Mouse (Mus musculus): Measurements from ENCODE around the gene Asic2. TPM values are rescaled to one million over a fixed set of nuclear protein-coding genes. Genes with fewer than 3 reads are reported as not detected.

Asic2 gene
- total RNA-seq, 4 experiments from 2014 or later = 60.0 to 62.0 (median 60.9) TPM

DNA sequence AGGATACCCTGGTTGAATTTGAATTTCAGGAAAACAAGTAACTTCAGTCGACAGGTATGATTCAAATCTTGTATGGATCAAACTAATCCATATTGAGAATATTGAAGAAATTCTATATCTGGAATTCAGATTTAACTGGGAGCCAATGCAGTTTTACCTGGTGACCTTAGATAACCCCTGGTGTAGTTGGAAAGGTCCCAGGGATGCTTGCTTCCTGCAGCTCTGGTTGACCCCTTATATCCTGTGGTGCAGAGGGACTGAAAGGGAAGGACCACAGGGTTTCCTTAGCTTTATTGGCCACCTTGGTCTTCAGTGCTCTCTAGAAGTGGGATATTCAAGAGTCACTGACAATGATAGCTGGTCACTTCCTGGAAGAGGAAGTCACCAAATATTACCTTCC, 1100.2 kb downstream of the Asic2 start:
- DNase-seq (ENCODE audit: low spot score in 2 of 2) = no peak

DNA sequence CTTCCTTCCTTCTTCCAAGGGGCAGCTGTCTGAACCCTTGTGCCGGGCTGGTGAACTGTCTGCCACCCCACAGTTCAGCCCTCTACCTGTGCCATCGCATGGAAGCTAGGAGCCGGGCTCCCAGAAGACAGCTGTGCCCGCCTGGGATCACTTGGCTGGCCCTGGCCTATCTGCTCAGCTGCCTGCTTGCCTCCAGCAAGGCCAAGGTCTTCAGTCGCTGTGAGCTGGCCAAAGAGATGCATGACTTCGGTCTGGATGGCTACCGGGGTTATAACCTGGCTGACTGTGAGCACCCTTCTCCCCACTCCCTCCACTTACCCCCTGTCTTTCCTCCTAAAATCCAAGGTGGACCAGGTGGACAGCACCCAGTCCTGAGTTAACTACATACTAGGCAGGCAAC, 1105.3 kb downstream of the Asic2 start:
- no peak for DNase-seq (ENCODE audit: low spot score in 2 of 2)

DNA sequence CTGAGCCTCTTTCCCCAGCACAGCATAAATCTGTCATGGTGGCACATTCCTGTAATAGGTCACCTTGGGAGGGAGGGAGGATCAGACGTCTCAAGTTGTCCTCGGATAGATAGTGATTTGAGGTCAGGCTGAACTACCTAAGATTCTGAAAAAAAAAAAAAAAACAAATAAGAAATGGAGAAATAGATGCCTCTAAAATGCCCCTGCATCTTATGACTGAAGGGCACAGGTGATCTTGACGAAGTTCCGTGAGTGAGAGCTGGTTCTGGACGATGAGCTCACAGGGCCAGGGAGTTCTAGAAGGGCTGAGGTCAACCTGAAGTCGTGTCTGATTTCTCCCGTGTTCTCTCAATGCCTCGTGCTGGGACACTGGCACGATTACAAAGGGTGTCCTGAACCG, 1110.2 kb downstream of the Asic2 start, which contains the start of gene Spaca3:
Spaca3 (plus strand) TSS at position 301 of the 400 bp plus-strand sequence.
- no peak for DNase-seq (ENCODE audit: low spot score in 2 of 2)

DNA sequence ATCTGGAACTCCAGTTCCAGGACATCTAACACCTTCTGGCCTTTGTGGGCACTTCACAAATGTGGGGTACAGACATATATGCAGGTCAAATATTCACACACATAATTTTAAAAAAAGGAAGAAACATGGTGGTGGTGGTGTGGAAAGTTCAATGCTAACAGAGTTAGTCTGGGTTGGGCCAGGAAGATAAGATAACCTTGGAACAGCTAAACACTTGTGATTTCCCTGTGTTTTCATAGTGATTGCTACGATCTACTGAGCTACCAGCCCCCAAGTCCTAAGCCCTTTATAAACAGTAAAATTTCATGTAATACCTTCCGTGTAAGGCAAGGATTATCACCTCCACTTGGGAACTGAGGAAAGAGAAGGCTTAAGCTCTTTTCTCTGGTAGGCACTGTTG, 1111.4 kb downstream of the Asic2 start:
- no peak for DNase-seq (ENCODE audit: low spot score in 2 of 2)

DNA sequence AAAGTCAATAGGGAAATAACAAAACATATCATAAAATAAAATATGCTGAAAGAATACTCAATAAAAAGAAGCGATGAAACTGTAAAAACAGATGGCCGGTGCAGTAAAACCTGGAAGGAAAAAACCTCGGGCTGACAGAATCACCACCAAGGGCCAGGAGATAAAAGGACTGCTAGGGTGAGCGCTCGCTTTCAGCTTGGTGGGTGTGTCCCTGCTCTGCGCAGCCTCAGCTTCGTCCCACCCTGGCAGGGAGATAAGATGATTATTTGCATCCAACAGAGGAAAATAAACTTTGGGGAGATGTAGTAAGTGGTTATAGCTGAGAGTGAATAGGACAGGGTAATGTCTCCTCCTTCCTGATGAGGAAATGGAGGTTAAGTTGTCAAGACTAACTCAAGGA, 1113.3 kb downstream of the Asic2 start:
- DNase-seq (ENCODE audit: low spot score in 2 of 2) = no peak

DNA sequence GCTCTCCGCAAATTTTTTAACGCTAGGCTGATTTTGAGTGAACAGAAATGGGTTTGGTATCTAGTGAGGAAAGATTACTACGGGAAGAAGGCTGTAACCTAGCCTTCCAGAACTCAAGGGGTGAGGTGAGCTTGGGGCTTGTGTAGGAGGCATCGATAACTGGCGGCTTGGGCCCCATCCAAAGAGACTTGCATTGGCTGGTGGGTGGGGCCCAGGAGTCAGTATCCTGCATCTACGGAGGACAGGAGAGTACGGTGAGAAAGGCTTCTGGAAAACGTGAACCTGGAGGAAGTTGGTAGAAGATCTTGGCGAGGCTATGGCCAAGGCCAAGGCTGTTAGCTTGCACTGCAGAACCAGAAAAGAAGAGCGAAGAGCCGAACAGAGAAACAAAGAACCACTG, 1113.8 kb downstream of the Asic2 start:
- no peak for DNase-seq (ENCODE audit: low spot score in 2 of 2)

DNA sequence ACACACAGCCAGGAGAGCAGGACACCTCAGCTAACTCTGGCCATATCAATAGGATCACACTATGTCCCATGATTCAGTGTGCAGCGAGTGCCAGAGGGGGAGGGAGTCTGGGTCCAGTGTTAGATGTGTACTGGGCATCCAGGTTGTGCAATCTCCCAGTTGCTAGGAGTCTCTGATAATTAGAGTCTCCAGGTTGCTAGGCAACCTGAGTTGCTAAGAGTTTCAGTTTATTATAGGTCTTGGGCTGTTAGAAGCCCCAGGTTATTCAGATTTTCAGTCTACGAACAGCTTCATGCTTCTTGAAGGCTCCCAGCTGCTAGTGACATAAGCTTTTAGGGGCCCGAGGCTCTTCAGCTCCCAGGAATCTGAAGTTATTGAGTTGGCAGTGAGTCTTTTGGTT, 1115.2 kb downstream of the Asic2 start:
- no peak for DNase-seq (ENCODE audit: low spot score in 2 of 2)

DNA sequence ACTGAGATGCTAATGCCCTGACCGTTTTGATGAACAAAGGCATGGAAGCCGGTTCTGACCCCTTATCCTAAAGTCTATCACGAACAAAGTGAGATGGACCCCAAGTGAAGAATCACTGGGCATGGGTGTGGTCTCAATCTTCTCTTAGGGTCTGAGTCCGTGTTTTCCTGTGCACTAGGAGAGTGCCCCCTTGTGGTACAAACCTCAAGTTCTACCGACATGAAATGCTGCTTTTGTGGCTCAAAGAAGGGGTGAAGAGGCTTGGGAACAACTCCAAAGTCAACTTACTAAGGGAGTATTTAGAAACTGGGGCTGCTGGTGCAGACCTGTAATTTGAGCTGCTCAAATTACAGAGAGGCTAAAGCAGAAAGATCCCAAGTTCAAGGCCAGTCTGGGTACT, 1116.4 kb downstream of the Asic2 start:
- DNase-seq (ENCODE audit: low spot score in 2 of 2) = no peak

DNA sequence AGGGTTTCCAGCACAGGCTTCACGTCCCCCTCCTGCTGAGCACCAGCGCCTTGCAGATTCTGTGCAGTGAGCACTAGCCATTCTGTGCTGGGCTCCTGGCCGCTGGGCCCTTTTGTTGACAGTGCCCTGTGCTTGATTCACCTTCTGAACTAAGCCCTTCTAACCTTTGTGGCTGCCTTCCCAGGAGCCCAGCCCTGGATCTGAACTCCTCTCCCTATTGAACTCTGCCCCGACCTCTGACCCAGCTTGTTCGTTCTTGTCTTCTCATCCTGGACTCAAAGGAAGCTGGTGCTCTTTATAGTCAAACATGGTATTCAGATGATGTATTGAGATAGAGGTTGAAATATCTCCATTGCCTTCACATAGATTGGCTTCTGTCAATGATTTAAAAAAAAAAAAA, 1120.1 kb downstream of the Asic2 start:
- no peak for DNase-seq (ENCODE audit: low spot score in 2 of 2)

DNA sequence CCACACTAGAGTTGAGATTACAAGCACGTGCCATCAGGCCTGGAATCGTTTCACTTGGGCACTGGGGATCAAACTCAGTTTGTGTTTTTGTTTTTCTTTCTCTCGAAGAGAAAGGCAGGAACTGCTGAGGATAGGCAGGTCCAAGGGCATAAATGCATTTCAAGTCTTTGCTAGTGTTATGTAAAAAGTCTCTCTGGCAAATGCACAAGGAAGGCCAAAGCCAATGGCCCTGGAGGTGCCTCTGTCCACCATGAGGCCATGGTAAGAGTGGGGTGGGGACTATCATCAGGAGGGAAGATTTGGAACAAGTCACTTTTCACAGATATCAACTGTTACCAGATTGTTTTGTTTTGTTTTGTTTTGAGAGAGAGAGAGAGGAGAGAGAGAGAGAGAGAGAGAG, 1122.1 kb downstream of the Asic2 start:
- no peak for DNase-seq (ENCODE audit: low spot score in 2 of 2)

DNA sequence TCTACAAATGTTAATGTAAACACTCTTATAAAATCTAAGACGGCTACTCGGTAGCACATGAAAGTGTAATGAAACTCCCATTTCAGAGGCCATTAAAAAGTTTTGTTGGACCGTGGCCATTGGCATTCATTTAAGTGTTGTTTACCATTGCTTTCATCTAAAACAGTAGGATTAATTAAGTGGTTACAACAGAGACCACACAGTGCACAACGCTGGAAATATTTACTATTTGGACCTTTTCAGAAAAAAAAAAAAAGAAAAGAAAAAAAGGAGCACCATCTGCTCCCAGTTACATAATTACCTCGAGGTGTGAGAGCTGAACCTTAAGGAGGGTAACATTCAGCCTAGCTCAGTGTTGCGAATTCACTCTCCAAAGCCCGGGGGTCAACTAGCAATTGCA, 1122.8 kb downstream of the Asic2 start:
- DNase-seq (ENCODE audit: low spot score in 2 of 2) = no peak

DNA sequence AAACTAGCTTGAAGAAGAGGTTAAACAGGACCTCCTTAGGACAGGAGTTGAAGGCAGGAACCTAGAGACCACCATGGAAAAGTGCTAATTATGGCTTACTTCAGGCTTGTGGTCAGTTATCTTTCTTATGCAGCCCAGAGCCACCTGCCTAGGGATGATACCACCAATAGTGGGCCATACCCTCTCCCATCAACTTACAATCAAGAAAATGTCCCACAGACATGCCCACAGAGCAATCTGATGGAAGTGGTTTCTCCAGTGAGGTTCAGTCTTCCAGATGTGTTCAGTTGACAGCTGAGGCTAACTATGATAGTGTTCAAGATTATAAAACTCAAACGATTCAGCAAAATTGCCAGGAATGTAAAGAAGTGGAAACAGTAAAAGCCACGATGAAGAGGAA, 1124.8 kb downstream of the Asic2 start:
- no peak for DNase-seq (ENCODE audit: low spot score in 2 of 2)

DNA sequence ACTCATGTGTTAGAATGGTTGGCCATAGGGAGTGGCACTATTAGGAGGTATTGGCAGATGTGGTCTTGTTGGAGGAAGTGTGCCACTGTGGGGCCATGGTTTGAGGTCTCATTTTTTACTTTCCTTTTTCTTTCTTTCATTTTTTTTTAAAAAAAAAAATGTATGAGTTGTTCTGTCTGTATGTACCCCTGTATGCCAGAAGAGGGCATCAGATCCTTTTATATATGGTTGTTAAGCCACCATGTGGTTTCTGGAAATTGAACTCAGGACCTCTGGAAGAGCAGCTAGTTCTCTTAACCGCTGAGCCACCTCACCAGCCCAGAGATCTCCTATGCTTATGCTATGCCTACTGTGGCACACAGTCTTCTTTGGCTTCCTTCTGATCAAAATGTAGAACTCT, 1129.5 kb downstream of the Asic2 start:
- DNase-seq (ENCODE audit: low spot score in 2 of 2) = no peak

DNA sequence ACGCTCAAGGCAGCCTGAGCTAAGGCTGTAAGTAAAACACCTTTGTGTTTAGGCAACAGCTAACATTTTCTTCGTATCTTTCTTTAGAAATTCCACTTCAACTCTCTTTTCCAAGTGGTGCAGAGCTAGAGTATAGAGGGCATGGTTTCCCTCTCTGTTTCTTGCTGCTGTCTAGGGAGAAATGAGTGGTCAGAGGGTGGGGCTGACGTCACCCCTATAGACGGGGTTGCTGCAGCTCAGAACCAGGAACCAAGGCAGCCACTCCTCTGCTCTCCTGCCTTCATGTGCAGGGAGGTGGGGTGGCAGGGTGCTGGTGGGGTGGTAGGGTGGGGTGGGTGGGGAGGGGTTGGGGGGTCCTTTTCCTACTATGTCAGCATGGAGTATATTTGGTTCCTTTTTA, 1132.4 kb downstream of the Asic2 start:
- DNase-seq (ENCODE audit: low spot score in 2 of 2) = no peak

DNA sequence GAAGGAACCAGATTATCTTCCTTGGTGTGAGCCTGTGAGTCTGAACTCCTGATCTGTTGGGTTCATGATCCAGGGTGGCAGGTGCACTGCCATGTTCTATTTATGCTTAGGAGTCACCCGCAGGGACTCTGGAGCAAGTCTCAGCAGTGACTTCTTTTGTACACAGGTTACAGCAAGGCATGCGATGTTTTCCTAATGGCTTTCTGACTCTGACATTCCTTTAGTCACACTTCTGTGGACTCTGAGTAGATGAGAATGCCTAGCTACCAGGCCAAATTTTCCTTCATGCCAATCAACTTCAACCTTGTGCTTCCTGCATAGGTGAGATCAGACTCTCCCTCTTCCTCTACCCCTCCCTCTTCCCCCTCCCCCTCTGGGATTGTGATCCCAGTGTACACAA, 1132.9 kb downstream of the Asic2 start:
- no peak for DNase-seq (ENCODE audit: low spot score in 2 of 2)

Other genes starting within 250 kb of the Asic2 start
- gene 5530401A14Rik, start 107.8 kb downstream of the Asic2 start, total RNA-seq (2022) = under 1 TPM in 3 of 4 experiments, not detected in 1; 0.09 to 0.25 (median 0.09) TPM
- gene Ccl2, start 67.1 kb upstream of the Asic2 start, total RNA-seq (2022) = not detected
- gene Gm17268, start 70.1 kb upstream of the Asic2 start, total RNA-seq (2022) = not detected
- not detected for gene Ccl7, start 77.3 kb upstream of the Asic2 start, total RNA-seq (2022)
- under 1 TPM in 2 of 4 experiments, not detected in 2; 0.49 to 0.62 TPM for gene Ccl11, start 89.4 kb upstream of the Asic2 start, total RNA-seq (2022)
- 1 to 10 TPM in 1 of 4 experiments, under 1 TPM in 1, not detected in 2; 0.81 to 1.9 TPM for gene Ccl12, start 133.4 kb upstream of the Asic2 start, total RNA-seq (2022)
- gene Ccl8, start 146.7 kb upstream of the Asic2 start, total RNA-seq (2022) = not detected